Mouse (Mus musculus) heart, embryonic 13.5 days (tissue): ENCODE data around the gene Pygo2. TPM values are rescaled to one million over a fixed set of nuclear protein-coding genes. Genes with fewer than 3 reads are reported as not detected.

ENCODE experiments used
- ATAC-seq: fragments of 200-750 bp; cut with Nextera tagmentation; 2 replicates; pipeline ENCODE4 v1.8.0; 2017; ENCODE audit warnings: moderate TSS enrichment; ENCODE audit not compliant: insufficient number of reproducible peaks, low FRiP score, low TSS enrichment; ENCODE audit errors: extremely low read depth
- H3K27ac ChIP-seq: fragments of 300-500 bp; sonication (generic); replicated peaks from 2 replicates; pipeline ENCODE4 v1.5.1; 2015; ENCODE audit warnings: moderate library complexity, mild to moderate bottlenecking, inconsistent platforms
- H3K27me3 ChIP-seq: fragments of 300-500 bp; sonication (generic); replicated peaks from 2 replicates; pipeline ENCODE4 v1.6.1; 2015; ENCODE audit warnings: mild to moderate bottlenecking, inconsistent platforms
- H3K36me3 ChIP-seq: fragments of 300-500 bp; sonication (generic); 2 replicates; pipeline ENCODE4 v1.6.1; 2015; ENCODE audit warnings: mild to moderate bottlenecking, inconsistent platforms
- H3K4me1 ChIP-seq: fragments of 300-500 bp; sonication (generic); 2 replicates; pipeline ENCODE4 v1.6.1; 2015; ENCODE audit warnings: inconsistent platforms
- H3K4me2 ChIP-seq: fragments of 300-500 bp; sonication (generic); 2 replicates; pipeline ENCODE4 v1.6.1; 2015; ENCODE audit warnings: inconsistent platforms, mild to moderate bottlenecking, moderate library complexity
- H3K4me3 ChIP-seq: fragments of 300-500 bp; sonication (generic); 2 replicates; pipeline ENCODE4 v1.5.1; 2015; ENCODE audit warnings: moderate library complexity, mild to moderate bottlenecking, inconsistent platforms
- H3K9ac ChIP-seq: fragments of 300-500 bp; sonication (generic); 2 replicates; pipeline ENCODE4 v1.6.1; 2015; ENCODE audit warnings: inconsistent platforms, mild to moderate bottlenecking, moderate library complexity
- H3K9me3 ChIP-seq: fragments of 300-500 bp; sonication (generic); 2 replicates; pipeline ENCODE4 v1.6.1; 2016; ENCODE audit warnings: inconsistent platforms
- WGBS: fragments of 180-500 bp; shearing (Covaris S2); methylation state at CpG from one replicate; pipeline ENCODE4 v1.1.7; 2015; ENCODE audit warnings: mixed read lengths; 5-methylcytosine and 5-hydroxymethylcytosine counted together
- polyA plus RNA-seq: library from polyadenylated mRNA; unstranded; fragments of >200 nt; fragmentation: Nextera tagmentation; extraction: Ambion mirVana; gene quantifications from 2 replicates; pipeline ENCODE4 v1.2.1, GENCODE M21; 2015

The Pygo2 gene
- 24.3 and 24.8 TPM in 2 replicates for polyA plus RNA-seq

GRCm38 (mm10) chr3:89430171-89431159, at the start of gene Pygo2:
Pygo2 (plus strand) TSS chr3:89430214.
- peak within 1 kb of the TSS; percentile 78 for H3K4me3 ChIP-seq
- whole genome bisulfite sequencing, result 2% methylated on average over 66 of the region's 68 CpGs
- peak within 1 kb of the TSS; percentile 78 for H3K4me2 ChIP-seq
- H3K9ac ChIP-seq, result peak within 1 kb of the TSS; percentile 91
- H3K27me3 ChIP-seq, result no peaks in the 10 kb centered on the region
- no peaks in the 10 kb centered on the region for H3K9me3 ChIP-seq
- peaks cover 68% of the 10 kb centered on the region for H3K36me3 ChIP-seq
- peak within 1 kb of the TSS; percentile 84 for H3K27ac ChIP-seq
- peaks cover 25% of the 10 kb centered on the region for H3K4me1 ChIP-seq
- peak; percentile 98 for ATAC-seq

GRCm38 (mm10) chr3:89380291-89380690, 49.7 kb upstream of the Pygo2 start:
- Histone ChIP-seq H3K9me3 (no peaks in the 10 kb centered on the region), H3K4me2 (no peak overlapping the region), H3K4me1 (peaks cover 28% of the 10 kb centered on the region), H3K27me3 (no peaks in the 10 kb centered on the region), H3K27ac (no peak overlapping the region), H3K36me3 (peaks cover 26% of the 10 kb centered on the region), H3K9ac (no peak overlapping the region), H3K4me3 (no peak overlapping the region)
- 94% methylated on average over 14 of the region's 14 CpGs for WGBS
- ATAC-seq, result no peak

- H3K36me3 ChIP-seq, result peaks cover 26% of the 10 kb centered on the region
These were observed 49.3 kb upstream of the Pygo2 start for GRCm38 (mm10) chr3:89380711-89381110.

GRCm38 (mm10) chr3:89381233-89381632, 48.8 kb upstream of the Pygo2 start:
- Histone ChIP-seq H3K9me3 (no peaks in the 10 kb centered on the region), H3K27ac (no peak overlapping the region), H3K9ac (no peak overlapping the region), H3K36me3 (peaks cover 26% of the 10 kb centered on the region), H3K4me1 (peaks cover 31% of the 10 kb centered on the region), H3K4me3 (no peak overlapping the region), H3K27me3 (no peaks in the 10 kb centered on the region), H3K4me2 (no peak overlapping the region)
- ATAC-seq, result no peak
- WGBS, result 83% methylated on average over 11 of the region's 11 CpGs

More at GRCm38 (mm10) chr3:89380711-89381110, 49.3 kb upstream of the Pygo2 start:
- Histone ChIP-seq H3K9ac (no peak overlapping the region), H3K4me2 (no peak overlapping the region), H3K4me1 (peaks cover 31% of the 10 kb centered on the region), H3K27me3 (no peaks in the 10 kb centered on the region), H3K4me3 (no peak overlapping the region), H3K27ac (no peak overlapping the region), H3K9me3 (no peaks in the 10 kb centered on the region)
- 89% methylated on average over 18 of the region's 18 CpGs for WGBS
- no peak for ATAC-seq

- no peak for ATAC-seq
- Histone ChIP-seq H3K4me1 (peaks cover 36% of the 10 kb centered on the region), H3K27me3 (no peaks in the 10 kb centered on the region), H3K4me2 (no peak overlapping the region), H3K4me3 (no peak overlapping the region), H3K9ac (no peak overlapping the region), H3K9me3 (no peaks in the 10 kb centered on the region), H3K27ac (no peak overlapping the region), H3K36me3 (peaks cover 26% of the 10 kb centered on the region)
- WGBS, result 79% methylated on average over 9 of the region's 9 CpGs
These were observed 47.8 kb upstream of the Pygo2 start for GRCm38 (mm10) chr3:89382033-89382882.

GRCm38 (mm10) chr3:89382950-89383349, 47.1 kb upstream of the Pygo2 start:
- H3K4me3 ChIP-seq, result no peak overlapping the region
- peaks cover 32% of the 10 kb centered on the region for H3K4me1 ChIP-seq
- no peaks in the 10 kb centered on the region for H3K27me3 ChIP-seq
- no peaks in the 10 kb centered on the region for H3K9me3 ChIP-seq
- H3K4me2 ChIP-seq, result no peak overlapping the region
- 64% methylated on average over 5 of the region's 5 CpGs for WGBS
- ATAC-seq, result no peak
- H3K36me3 ChIP-seq, result peaks cover 26% of the 10 kb centered on the region
- no peak overlapping the region for H3K9ac ChIP-seq
- H3K27ac ChIP-seq, result no peak overlapping the region

GRCm38 (mm10) chr3:89383651-89384255, 46.3 kb upstream of the Pygo2 start:
- Histone ChIP-seq H3K27ac (no peak overlapping the region), H3K27me3 (no peaks in the 10 kb centered on the region)

GRCm38 (mm10) chr3:89384331-89385076, 45.5 kb upstream of the Pygo2 start:
- Histone ChIP-seq H3K36me3 (peaks cover 20% of the 10 kb centered on the region), H3K9me3 (no peaks in the 10 kb centered on the region), H3K27ac (no peak overlapping the region), H3K4me3 (no peak overlapping the region), H3K4me2 (no peak overlapping the region), H3K27me3 (no peaks in the 10 kb centered on the region), H3K4me1 (peaks cover 33% of the 10 kb centered on the region), H3K9ac (peak overlapping the region; percentile 28; the same call in 1 of the 2 replicates)
- 74% methylated on average over 12 of the region's 12 CpGs for WGBS
- no peak for ATAC-seq

More at GRCm38 (mm10) chr3:89383651-89384255, 46.3 kb upstream of the Pygo2 start:
- Histone ChIP-seq H3K4me3 (no peak overlapping the region), H3K36me3 (peaks cover 26% of the 10 kb centered on the region), H3K4me2 (no peak overlapping the region), H3K4me1 (peaks cover 31% of the 10 kb centered on the region), H3K9ac (no peak overlapping the region), H3K9me3 (no peaks in the 10 kb centered on the region)
- no peak for ATAC-seq
- WGBS, result 78% methylated on average over 5 of the region's 5 CpGs

GRCm38 (mm10) chr3:89385451-89385850, 44.6 kb upstream of the Pygo2 start:
- Histone ChIP-seq H3K4me2 (no peak overlapping the region), H3K4me3 (no peak overlapping the region), H3K36me3 (peaks cover 10% of the 10 kb centered on the region), H3K9ac (no peak overlapping the region), H3K27me3 (no peaks in the 10 kb centered on the region), H3K4me1 (peaks cover 42% of the 10 kb centered on the region), H3K27ac (no peak overlapping the region), H3K9me3 (no peaks in the 10 kb centered on the region)
- ATAC-seq, result no peak
- 43% methylated on average over 11 of the region's 11 CpGs for WGBS
